Mouse (Mus musculus): Measurements from ENCODE around the gene Atoh8.

Atoh8 gene

DNA sequence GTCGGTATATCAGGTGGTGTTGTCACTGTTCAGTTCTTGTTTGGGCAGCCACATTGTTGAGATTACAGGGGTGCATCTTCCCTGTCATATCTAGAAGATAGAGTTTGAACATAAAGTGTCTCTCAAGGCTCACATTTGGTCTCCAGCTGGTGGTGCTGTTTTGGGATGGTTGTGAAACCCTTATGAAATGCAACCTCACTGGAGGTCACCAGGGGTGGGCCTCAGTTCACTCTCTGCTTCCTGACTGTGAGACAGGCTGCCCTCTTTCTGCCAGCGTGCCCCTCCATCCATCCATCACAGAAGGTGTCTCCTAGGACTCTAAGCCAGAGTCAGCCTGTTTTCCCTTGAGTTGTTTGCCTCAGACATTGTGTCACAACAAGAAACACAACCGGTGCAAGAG lies 58.0 kb downstream of the Atoh8 start:
- in situ Hi-C loops (cut with MboI; ENCODE audit: low pct_unique_long_range_greater_than_20kb in 1 of 2, low sequenced_read_pairs in 2 of 2, unreplicated experiment in 1 of 2), result no loop called here

DNA sequence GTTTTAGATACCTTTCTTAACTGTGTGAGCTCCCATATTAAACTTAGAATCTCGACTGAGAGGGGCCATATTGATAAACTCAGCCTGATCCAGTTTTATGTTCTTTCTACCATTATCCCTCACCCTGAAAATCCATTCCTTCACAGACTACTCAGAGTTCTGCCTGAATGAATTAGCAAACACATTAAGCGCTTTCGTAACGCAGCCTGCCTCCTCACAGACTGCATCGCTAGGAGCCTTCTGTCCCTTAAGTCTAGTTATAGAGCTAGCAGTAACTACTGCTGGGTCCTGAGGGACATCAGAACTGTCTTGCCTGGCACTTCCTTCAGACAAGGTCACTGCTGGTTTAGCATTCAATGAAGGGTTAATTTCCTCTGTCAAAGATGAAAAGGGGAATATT lies 59.4 kb downstream of the Atoh8 start:
- in situ Hi-C loops (cut with MboI; ENCODE audit: low pct_unique_long_range_greater_than_20kb in 1 of 2, low sequenced_read_pairs in 2 of 2, unreplicated experiment in 1 of 2), result no loop called here

DNA sequence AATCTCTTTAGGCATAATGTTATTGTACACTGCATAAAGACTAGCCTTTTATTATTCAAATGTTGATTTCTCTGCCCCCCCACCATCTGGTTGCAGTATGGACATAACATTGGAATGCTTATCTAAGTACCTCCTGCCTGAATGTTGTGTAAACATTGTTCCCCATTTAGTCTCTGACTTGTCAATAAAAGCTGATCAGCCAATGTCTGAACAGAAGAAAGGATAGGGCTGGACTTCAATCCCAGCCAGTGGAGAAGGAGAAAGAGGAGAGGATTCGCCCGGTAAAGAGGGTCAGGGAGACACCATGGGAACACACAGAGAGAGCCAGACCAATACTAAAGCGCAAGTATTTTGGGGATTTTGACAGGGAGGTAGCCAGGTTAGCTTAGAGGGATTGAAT lies 60.0 kb downstream of the Atoh8 start:
- in situ Hi-C loops (cut with MboI; ENCODE audit: low pct_unique_long_range_greater_than_20kb in 1 of 2, low sequenced_read_pairs in 2 of 2, unreplicated experiment in 1 of 2), result no loop called here

DNA sequence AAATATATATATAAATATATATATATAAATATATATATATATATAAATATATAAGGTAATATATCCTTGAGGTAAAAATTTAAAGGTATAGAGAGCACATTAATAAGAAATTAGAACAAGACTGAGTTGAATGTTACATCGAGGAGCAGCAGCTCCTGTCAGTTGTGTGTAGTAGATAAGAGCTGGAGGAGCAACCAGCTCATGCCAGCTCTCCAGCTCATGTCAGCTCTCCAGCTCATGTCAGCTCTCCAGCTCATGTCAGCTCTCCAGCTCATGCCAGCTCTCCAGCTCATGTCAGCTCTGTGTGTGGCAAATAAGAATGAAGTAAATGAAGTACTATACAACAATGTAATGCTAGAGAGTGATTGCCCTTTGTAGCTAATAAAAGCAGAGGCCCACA lies 62.0 kb downstream of the Atoh8 start:
- in situ Hi-C loops (cut with MboI; ENCODE audit: low pct_unique_long_range_greater_than_20kb in 1 of 2, low sequenced_read_pairs in 2 of 2, unreplicated experiment in 1 of 2), result loop anchor here in 1 of 2 experiments (25.0 kb wide), 1 partner anchor 186 kb away; no protein-coding TSS in a partner anchor

DNA sequence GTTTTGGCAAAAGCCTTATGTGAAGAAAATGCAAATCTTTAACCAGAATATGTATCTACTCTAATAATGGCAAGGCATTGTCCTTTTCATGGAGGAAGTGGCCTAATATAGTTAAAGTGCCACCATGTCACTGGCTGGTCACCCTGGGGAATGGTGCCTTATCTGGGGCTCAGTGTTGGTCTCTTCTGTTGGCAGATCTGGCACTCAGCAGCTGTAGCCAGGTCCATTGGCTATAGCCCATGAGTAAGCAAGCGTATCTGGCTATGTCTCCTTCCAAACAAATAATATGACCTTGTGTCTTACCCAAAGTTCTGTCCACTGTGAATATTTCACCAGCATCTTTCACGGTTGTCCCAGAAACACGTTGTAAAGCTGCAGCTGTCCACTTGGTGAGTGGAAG lies 64.0 kb downstream of the Atoh8 start:
- in situ Hi-C loops (cut with MboI; ENCODE audit: low pct_unique_long_range_greater_than_20kb in 1 of 2, low sequenced_read_pairs in 2 of 2, unreplicated experiment in 1 of 2), result loop anchor here in 1 of 2 experiments (25.0 kb wide), 1 partner anchor 184 kb away; no protein-coding TSS in a partner anchor

DNA sequence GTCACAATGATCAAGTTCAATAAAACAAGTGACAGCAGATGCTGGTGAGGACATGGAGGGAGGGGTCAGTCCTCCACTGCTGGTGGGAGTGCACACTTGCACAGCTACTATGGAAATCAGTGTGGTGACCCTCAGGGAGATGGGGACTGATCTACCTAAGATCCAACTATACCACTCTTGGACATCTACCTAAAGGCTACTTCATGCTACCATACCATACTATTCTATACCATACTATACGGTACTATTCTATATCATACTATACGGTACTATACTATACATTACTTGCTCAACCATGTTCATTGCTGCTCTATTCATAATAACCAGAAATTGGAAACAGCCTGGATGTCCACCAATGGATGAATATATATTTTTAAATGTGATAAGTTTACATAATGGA lies 69.5 kb downstream of the Atoh8 start:
- in situ Hi-C loops (cut with MboI; ENCODE audit: low pct_unique_long_range_greater_than_20kb in 1 of 2, low sequenced_read_pairs in 2 of 2, unreplicated experiment in 1 of 2), result loop anchor here (5.0 to 25.0 kb wide), 3 partner anchors 174 to 231 kb away; no protein-coding TSS in a partner anchor

DNA sequence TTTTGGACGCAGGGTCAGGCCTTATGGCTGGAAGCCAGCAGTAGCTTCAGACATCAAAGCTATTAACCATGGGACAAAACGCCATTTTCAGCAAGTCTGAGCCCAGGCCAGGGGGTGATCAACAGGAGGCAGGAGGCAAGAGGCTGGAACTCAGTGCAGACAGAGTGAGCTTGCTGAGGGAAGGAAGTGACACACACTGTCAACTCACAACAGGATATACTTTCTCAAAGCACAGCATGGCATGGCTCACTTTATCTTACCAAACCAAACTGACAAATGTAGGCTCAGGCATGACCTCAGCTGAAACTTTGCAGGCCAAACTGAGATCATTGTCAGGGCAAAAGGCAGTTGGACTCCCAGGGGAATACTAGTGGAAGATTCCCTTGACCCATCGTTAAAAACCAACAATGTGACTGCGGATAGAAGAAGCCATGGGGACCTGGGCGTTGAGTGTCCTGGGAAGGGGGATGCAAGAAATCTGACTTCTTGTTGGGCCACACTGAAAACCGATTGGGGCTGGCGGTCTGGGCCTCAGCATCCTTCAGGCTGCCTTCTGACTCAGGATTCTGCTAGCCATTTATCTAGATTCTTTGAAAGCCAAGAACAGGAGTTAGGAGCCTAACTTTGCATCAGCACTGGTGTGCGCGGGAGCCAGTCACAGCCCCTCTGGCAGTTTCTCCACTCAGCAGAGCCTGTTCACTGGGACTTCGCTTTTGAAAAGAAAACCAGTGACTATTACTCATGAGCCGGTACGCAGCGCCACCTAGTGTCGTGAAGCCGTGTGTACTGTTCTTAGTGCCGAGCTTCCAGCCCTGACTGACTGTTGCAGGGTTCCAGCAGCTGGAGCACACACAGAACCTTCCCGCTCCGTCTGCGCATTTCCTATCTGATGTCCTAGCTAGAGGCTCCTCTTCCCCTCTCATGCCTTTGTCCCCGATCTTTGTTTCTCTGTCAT lies 70.8 kb downstream of the Atoh8 start:
- in situ Hi-C loops (cut with MboI; ENCODE audit: low pct_unique_long_range_greater_than_20kb in 1 of 2, low sequenced_read_pairs in 2 of 2, unreplicated experiment in 1 of 2), result loop anchor here (5.0 to 25.0 kb wide), 3 partner anchors 172 to 230 kb away; no protein-coding TSS in a partner anchor

DNA sequence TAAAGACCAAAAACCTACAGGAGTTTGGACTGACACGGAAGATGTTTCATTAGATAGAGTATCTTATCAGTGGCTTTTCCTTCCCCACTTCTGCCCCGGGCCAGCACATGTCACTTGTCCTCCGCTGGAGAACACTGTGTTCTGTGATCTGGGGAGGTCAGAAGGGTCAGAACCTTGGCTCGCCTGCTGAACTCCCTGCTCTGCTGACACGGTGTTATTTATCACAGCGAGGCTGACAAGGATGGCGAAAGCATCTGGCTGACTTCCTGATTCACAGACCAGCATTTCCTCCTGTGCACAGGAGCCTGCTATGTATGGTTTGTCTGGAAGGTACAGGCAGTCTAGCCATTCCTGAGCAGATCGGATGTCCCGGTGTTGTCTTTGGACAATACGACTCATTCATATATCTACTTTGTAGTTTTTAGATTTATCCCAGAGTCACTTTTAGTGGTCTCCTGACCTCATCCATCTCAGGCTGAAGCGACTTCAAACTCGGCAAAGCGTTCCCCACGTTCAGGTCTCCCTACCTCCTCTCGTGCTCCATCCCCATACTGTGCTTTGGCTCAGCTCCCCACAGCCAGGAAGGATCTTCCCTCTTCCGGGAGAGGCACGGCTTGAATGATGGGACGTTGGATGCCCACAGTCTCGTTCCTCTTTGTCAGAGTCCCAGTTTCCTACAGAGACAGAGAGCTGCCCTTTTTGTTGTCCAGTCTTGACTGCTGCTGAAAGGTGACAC lies 73.1 kb downstream of the Atoh8 start:
- in situ Hi-C loops (cut with MboI; ENCODE audit: low pct_unique_long_range_greater_than_20kb in 1 of 2, low sequenced_read_pairs in 2 of 2, unreplicated experiment in 1 of 2), result loop anchor here (10.0 to 25.0 kb wide), 2 partner anchors 175 to 228 kb away; no protein-coding TSS in a partner anchor

DNA sequence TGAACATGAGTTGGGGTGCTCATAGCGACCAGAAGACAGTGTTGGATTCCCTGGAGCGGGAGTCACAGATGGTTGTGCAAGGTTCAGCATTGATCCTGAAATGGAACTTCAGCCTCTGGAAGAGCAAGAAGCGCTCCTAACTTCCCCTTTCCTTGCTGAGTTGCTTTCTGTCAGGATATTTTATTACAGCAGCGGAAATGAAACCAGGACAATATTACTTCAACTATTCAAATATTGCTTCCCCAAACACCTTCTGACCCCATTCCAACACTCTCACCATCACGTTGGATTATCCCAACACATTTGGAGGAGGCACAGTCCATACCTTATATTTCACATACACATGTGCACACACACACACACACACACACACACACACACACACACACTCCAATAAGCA lies 73.6 kb downstream of the Atoh8 start:
- in situ Hi-C loops (cut with MboI; ENCODE audit: low pct_unique_long_range_greater_than_20kb in 1 of 2, low sequenced_read_pairs in 2 of 2, unreplicated experiment in 1 of 2), result loop anchor here (10.0 to 25.0 kb wide), 2 partner anchors 174 to 227 kb away; no protein-coding TSS in a partner anchor

DNA sequence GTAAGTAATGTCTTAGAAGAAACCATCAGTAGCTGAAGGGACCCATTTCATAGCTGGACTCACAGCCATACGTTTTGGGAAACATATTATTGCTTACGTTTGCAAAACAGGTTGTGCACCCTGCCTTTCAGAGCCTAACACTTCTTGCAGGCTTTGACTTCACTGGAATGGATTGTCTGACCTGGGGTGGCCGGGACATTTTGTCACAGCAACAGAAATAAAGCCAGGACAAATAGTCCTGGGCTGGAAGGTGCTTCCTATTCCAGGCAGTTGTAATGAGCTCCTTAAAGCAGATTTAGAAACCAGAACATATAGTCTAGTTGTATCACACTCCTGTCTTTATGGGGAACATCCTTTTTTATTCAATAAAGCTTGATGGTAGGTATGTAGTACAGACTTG lies 74.4 kb downstream of the Atoh8 start:
- in situ Hi-C loops (cut with MboI; ENCODE audit: low pct_unique_long_range_greater_than_20kb in 1 of 2, low sequenced_read_pairs in 2 of 2, unreplicated experiment in 1 of 2), result loop anchor here (10.0 to 25.0 kb wide), 2 partner anchors 174 to 226 kb away; no protein-coding TSS in a partner anchor

DNA sequence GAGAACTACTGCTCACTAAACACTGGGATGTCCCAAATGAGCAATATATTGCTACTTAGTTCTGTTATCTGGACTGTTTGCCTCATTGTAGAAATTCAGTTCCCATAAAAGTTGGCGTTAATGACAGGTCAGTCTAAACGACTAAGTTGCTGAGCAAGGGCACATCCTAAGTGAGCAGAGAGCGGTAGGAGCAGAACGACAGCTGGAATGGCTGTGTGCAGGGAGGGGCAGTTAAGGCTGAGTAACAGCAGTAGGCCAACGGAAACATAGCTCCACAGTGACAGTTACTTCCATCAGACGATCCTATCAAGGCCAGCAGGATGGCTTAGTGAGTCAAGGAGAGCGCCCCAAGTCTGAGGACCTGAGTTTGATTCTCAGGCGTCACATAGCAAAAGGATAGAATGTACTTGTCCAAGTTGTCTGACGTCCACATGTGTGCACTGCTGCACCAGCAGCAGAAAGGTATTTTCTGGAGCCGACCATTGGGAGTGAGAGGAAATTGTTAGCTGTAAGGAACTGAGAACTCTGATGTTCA lies 75.4 kb downstream of the Atoh8 start:
- in situ Hi-C loops (cut with MboI; ENCODE audit: low pct_unique_long_range_greater_than_20kb in 1 of 2, low sequenced_read_pairs in 2 of 2, unreplicated experiment in 1 of 2), result loop anchor here (10.0 to 25.0 kb wide), 2 partner anchors 173 to 225 kb away; no protein-coding TSS in a partner anchor

DNA sequence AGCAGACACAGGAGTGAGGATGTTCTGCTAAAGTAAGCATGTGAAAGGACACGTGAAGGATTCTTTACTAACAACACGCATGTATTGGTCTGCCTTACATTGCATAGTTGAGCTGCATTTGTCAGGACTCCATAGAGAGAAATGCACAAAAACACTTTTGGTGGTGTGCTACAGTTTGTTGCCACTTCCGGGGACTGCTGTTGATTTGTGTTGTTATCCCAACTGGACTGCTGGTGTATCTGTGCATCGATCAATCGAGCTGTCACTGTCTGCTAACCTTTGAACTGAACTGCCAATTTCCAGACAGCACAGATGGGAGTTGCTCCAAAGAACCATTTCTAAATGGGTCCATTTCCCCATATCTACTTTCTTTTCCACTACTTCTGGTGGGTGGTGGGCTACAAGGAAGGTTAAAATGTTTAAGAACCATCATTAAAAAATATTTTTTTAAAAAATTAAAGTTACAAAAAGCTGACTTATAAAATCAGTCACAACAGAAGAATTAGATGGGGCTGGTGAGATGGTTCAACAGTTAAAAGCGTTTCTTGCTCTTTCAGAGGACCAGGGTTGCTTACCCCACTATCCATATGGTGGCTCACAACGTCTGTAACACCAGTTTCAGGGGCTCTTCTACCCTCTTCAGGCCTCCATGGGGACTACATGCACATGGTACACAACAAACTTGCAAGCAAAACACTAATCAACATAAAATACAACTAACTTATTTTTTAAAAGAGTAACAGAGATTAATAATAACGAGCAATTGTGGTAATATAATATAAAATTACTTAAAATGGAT lies 76.2 kb downstream of the Atoh8 start:
- in situ Hi-C loops (cut with MboI; ENCODE audit: low pct_unique_long_range_greater_than_20kb in 1 of 2, low sequenced_read_pairs in 2 of 2, unreplicated experiment in 1 of 2), result loop anchor here in 1 of 2 experiments (25.0 kb wide), 1 partner anchor 172 kb away; no protein-coding TSS in a partner anchor
